Mouse (Mus musculus): ENCODE measurements around the gene Hsdl1.

Hsdl1 gene

GRCm38 (mm10) chr8:119574437-119575365, at the start of gene Hsdl1, which contains the start of gene Dnaaf1:
Hsdl1 (minus strand) TSS chr8:119575183.
Dnaaf1 (plus strand) TSS chr8:119575235.
- DNase-seq: peak; percentile 96

DNA sequence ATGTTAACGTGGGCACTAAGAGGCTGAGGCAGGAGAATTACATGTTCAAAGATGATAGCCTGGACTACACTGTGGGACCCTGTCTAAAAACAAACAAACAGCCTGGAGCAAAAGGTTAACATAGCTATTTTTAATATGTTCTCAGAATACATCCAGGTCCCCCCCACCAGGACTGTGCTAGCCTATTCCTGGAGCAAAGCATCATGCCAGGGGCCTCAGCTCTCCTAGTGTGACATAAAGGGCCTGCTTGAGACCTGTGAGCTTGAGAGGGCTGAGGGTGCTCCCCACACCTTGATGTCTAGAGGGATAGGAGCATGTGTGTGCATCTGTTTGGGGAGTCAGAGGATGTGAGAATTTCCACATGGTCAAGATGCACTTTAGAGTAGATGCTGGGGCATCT, 48.8 kb upstream of the Hsdl1 start:
- no peak for DNase-seq

DNA sequence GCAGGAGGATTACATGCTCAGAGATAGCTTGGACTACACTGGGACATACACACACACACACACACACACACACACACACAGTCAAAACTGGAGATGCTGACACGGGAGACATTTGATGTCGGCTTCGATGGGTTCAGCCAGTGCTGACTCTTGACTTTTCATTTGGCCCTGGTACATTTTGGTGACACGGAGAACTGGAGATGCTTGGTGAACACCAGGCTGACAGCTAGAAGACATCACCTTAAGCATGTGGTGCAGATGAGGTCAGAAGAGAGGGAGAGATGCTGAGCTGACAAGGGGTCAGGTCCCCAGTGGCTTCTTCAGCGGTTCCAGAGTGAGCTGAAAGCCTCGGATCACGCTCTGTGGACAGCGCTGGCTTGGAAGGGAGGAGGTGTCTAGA, 48.1 kb upstream of the Hsdl1 start:
- no peak for DNase-seq

GRCm38 (mm10) chr8:119622555-119622954, 47.6 kb upstream of the Hsdl1 start:
- DNase-seq: no peak

DNA sequence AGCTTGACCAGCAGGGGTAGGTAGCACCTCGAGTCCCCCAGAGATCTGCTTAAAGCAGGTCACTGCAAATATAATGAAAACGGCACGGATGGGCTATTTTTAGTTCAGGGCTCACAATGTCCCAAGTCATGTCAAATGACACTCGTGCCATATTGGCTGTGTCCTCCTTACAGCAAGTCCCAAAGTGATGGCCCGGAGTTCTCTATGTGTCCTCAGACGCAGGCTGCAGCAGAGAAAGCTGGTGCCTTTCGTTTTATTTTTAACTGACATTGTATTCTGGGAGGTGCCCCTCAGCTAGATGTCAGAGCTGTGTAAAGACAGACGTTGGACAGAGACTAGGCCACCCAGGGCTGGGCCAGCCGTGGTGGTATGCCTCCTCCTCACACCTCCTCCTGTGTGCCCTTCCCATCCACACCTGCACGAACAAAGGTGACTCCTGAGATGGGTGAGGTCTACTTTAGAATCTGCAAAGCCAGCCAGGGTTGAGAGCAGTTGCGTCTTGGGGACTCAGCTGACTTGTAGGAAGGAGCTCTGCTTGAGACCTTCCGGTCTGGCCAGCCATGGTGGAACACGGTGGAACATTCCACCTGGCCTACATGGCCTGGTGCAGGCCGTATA, 46.0 kb upstream of the Hsdl1 start:
- no peak for DNase-seq

GRCm38 (mm10) chr8:119620116-119620840, 45.3 kb upstream of the Hsdl1 start:
- DNase-seq: no peak

GRCm38 (mm10) chr8:119618887-119619286, 43.9 kb upstream of the Hsdl1 start:
- DNase-seq: no peak

DNA sequence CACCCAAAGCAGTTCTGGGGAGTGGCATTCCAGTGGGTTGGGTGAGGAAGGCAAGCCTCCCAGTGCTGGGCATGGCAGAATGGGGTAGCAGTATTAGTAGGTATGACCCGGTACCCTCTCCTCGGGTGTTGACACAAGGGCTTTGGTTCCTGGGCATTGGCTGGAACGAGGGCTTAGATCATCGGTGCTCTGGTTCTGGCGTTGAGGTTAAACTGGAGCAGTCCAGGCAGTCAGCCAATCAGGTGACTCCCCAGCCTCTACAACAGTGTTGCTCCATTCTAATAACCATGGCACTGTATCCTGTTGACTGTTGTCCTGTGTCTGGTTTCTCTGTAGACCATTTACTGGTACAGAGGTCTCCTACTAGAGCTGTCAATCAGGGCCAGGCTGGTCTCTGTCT, 42.6 kb upstream of the Hsdl1 start:
- DNase-seq: no peak

DNA sequence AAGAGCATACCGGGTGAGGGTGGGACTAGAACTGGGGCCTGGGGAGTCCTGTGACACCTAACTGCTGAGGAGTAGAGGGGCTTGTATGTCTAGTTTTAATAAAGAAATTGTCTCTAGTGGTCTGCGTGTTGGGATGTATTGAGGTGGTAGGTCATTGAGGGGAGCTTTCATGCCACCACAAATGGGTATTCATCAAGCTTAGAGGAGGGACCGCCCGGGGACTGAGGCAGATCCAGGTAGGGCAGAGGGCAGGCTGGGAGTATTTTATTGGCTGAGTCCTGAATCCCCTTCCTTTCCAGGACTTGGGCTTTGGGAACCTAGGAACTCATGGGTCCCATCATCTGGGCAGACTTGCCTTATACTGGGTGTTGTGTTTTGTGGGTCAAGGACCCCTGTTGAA, 41.8 kb upstream of the Hsdl1 start:
- DNase-seq: no peak

DNA sequence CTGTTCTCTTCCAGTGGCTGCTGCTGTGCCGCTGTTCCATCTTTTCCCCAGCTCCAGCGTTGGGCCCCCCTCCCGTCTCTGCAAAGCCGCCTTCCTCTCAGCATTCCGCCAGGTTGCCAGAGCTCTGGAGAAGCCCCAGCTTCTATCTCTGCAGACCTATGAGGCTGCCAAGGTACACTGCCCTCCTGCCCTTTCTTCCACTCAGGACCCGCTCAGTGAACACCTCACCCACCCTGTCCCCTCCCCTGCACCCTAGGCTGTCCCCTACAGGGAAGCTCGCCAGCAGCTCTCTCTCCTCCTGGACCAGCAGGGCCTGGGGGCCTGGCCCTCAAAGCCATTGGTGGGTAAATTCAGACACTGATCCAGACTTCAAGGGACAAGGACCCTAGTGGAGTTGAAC, 41.4 kb upstream of the Hsdl1 start:
- DNase-seq: no peak

GRCm38 (mm10) chr8:119615096-119615495, 40.1 kb upstream of the Hsdl1 start:
- DNase-seq: no peak

- no peak for DNase-seq
Observed at GRCm38 (mm10) chr8:119612471-119612870, 37.5 kb upstream of the Hsdl1 start, which contains the start of gene Adad2. Adad2 (plus strand) TSS chr8:119612747.

GRCm38 (mm10) chr8:119606224-119606623, 31.2 kb upstream of the Hsdl1 start:
- DNase-seq: no peak

DNA sequence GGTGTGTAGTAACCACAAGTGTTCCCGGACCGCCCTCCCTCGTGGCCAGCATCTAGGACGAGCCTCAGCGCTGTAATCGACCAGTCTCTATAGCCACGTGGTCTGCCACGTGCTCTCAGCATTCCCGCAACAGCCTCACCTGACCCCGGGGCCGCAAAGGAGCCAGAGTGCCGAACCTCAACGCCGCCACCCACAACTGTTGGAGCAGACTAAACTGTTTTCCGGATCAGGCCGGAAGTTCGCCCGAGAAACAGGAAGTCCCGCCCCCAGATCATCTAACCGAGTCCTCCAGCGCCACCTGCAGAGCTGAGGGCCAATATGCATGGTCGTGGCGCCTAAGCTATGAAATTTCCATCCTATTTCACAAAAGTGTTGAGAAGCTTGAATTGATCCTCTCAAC, 30.0 kb upstream of the Hsdl1 start, which contains the start of gene Taf1c:
Gene Taf1c, minus strand, starts transcription at position 227 of the 400 bp plus-strand sequence.
- peak; percentile 87 for DNase-seq

- no peak for DNase-seq
Observed at GRCm38 (mm10) chr8:119604398-119604803, 29.4 kb upstream of the Hsdl1 start.

DNA sequence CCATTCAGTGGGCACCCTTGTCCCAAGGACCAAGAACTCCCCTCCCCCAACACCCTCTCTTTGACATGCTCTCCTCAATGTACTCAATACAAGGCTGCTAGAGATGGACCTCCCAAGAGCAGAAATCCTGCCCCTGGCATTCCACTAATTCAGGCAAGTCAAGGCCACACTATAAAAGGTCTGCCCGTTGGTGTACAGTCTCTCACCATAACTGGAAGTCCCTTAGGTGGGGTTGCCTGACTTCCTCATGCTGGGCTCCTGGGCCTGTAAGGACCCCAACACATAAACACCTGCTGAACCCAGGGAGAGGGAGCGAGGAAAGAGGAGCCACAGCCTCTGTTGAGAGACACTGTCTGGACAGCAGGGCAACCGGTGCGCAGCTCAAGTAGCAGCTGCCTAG, 28.8 kb upstream of the Hsdl1 start:
- no peak for DNase-seq

GRCm38 (mm10) chr8:119591456-119591855, 16.5 kb upstream of the Hsdl1 start:
- DNase-seq: no peak

GRCm38 (mm10) chr8:119590348-119590747, 15.4 kb upstream of the Hsdl1 start:
- DNase-seq: no peak

GRCm38 (mm10) chr8:119588844-119589243, 13.9 kb upstream of the Hsdl1 start:
- DNase-seq: no peak

DNA sequence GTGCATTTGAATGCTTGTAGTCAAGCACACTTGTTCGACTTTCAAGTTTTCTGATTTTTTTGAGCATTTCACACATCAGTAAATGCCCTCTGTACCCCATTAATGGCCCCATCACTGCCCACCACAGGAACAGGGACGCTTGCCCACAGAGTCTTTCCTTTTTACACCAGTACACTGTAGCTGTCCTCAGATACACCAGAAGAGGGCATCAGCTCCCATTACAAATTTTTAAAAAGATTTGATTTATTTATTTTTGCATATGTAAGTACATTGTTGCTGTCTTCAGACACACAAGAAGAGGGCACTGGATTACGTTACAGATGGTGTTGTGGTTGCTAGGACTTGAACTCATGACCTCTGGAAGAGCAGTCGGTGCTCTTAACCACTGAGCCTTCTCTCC, 13.3 kb upstream of the Hsdl1 start:
- no peak for DNase-seq

GRCm38 (mm10) chr8:119585901-119586300, 10.9 kb upstream of the Hsdl1 start:
- no peak for DNase-seq

DNA sequence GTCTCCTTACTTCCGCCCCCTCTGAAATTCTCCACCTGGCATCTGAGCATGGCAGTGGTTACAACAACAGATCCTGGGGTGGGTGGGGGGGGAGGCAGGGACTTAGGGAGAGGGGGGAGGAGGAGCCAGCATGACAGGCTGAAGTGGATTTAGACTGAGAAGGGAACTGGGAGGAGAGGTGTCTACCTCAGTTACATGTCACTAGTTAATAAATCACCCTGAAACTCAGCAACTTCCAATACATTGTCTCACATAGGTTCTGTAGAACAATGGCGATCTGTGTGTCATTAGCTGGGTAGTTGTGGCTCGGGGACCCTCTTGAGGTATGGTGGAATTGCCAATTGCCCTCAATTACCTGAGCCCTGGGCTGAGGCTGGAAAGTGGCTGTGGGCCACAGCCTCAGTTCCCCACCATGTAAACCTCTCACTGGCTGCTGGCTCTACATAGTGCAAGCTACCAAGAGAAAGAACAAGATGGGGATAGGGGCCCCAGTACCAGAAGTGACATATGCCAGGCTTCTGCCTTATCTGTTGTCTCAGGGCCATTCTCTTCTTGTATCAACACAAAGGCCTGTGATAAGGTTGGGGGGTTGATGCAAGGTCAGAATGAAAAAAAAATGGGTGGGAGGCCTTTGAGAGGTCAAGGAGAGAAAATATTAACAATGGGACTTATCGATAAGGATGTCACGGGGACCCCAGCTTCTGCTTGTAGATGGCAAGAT, 5.6 kb upstream of the Hsdl1 start:
- DNase-seq: no peak

- DNase-seq: no peak
Observed at GRCm38 (mm10) chr8:119579096-119579495, 4.1 kb upstream of the Hsdl1 start.

All from right cerebral cortex, postnatal 25 days (tissue).